Mouse (Mus musculus): Measurements from ENCODE around the gene Cntnap2. TPM values are rescaled to one million over a fixed set of nuclear protein-coding genes. Genes with fewer than 3 reads are reported as not detected.

Cntnap2 gene
- total RNA-seq, 2 experiments from 2014 or later = 0.76 to 2.0 TPM

DNA sequence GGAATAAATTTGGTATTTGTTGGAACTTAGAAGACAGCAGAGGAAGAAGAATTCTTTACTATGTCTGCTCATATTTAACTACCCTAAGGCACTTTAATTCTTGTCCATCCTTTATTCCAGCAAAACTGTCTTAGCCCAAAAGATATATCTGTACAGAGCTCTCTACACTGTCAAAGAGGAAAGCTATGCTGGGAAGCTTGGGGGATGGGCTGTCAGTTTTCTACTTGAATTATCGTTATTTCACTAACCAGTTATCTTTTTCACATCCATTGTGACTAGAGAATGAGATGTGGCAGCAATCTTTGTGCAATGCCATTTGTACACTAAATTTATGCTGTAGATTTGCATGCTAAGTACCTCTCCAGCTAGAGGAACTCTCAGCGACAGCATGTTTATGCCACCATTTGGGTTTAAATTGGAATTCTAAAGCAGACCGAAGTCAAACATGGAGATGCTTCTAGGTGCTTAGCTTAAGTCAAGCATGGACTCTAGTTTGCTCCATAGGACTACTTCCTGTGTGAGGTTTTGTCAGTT, 268.9 kb downstream of the Cntnap2 start:
- DNase-seq = no peak

- no peak for DNase-seq
Observed at GRCm38 (mm10) chr6:45345396-45345795, 286.2 kb downstream of the Cntnap2 start.

- no peak for DNase-seq
Observed at GRCm38 (mm10) chr6:45345953-45346352, 286.8 kb downstream of the Cntnap2 start.

GRCm38 (mm10) chr6:45366442-45366841, 307.3 kb downstream of the Cntnap2 start:
- DNase-seq = no peak

DNA sequence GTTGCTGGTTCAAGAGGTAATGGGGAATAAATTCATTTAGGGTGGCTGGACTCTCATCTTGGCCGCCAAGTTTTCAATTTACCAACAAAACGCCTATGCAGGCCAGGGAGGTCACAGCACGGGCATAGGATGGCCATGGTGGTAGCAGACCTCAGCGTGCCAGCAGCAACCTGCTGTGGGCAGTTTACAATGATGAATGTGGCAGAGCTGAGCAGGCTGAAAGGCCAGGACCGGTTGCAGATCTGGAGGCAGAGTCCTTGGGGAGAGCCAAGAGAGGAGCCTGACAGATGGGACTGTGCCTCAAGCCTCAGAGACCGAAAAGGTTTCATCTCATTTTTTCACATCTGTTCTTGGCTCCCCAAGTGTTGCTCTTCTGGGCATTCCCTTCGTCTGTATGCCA, 322.0 kb downstream of the Cntnap2 start:
- no peak for DNase-seq

GRCm38 (mm10) chr6:45389034-45389433, 329.9 kb downstream of the Cntnap2 start:
- no peak for DNase-seq

DNA sequence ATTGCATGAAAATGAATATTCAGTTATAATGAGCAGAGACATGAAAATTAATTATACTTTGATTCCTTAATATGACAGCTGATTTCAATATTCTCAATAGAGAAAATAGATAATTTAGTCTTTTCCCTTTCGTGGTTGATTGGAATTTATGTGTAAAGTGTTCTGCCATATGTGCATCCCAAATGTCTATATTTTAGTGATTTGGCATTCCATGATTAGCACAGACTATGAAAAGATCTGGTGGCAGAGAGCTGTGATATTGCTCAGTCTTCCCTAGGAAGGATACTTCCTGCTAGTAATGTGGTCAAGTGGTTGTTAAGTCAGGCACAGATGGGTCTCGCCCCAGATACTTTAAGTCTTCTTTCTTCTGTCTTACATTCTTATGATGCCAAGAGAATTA, 354.5 kb downstream of the Cntnap2 start:
- no peak for DNase-seq

DNA sequence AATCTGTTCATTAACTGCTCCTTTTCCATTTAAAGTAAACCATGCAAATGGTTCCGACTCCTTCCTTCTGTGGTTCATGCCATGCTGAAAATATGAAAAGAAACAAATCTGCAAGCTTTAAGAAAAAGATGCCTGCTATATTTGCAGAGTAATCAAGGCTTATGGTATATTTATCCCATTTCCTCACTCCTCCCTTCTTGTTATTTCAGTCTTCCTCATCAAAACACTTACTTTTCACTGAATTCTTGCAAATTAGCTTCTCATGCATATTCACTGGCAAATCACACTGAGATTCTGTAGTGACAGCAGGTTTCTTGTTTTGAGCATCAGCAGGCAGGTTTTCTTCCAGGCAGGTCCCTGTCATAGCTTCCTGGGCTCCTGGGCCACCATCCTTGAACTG, 396.3 kb downstream of the Cntnap2 start:
- DNase-seq = no peak

GRCm38 (mm10) chr6:45518221-45518620, 459.1 kb downstream of the Cntnap2 start:
- no peak for DNase-seq

DNA sequence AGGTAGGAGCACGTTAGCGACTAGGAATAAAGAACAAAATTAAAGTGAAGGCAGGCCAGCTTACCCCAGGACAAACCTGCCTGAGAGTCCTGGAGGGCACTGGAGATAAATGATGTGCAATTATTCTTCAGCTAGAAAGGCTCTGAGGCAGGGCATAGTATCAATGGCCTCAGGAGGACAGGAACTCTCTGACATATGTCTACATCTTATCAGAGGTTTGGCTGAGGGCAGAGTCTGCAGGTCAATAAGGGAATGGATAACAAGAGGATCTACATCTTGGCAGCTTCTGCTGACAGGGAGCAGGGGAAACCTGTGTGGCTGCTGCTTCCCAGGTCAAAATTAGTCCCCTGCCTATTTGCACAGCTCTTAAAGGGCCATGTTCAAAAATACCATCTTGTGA, 477.8 kb downstream of the Cntnap2 start:
- DNase-seq = no peak

DNA sequence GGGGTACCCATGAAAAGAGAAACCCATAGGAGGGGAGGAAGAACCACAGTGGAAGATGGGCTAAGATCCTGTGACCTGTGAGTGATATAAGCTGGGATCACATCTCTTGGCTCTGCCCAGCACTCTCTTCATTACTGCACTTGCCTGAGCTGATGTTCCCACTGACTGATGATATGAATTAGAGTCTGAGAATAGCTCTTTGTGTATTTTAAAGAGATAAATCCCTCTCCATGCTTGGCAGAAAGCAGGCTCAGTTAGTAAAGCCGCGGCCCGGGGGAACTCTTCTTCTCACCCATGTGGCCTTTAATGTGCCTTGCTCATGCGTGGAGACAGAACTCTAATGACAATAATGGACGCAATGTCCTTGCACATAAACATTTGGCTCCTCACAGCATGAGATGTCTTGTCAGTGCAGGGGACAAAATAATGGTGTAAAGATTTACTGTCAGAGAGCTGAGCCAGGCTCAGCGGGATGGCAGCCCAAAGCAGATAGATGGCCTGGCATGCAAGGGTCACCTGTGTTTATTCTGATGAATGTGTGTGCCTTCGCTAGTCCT, 485.2 kb downstream of the Cntnap2 start:
- no peak for DNase-seq

DNA sequence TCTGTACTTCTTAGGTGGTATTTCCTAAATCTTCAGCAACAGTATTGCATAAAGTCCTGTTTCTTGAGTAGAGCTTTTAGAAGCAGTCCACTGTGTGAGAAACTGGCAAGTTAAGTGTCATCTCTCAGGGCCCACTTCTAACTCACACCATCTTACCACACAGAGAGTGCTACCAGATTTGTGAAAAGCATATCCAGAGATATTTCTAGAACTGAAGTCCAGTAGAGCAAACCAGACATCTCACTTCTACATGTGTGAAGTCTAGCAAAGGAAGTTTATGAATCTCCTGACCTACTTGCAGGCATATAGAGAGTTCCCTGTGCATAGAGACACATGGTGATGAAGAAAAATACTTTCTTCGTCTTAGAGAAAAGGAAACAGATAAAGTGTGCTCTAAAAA, 500.6 kb downstream of the Cntnap2 start:
- DNase-seq = no peak

DNA sequence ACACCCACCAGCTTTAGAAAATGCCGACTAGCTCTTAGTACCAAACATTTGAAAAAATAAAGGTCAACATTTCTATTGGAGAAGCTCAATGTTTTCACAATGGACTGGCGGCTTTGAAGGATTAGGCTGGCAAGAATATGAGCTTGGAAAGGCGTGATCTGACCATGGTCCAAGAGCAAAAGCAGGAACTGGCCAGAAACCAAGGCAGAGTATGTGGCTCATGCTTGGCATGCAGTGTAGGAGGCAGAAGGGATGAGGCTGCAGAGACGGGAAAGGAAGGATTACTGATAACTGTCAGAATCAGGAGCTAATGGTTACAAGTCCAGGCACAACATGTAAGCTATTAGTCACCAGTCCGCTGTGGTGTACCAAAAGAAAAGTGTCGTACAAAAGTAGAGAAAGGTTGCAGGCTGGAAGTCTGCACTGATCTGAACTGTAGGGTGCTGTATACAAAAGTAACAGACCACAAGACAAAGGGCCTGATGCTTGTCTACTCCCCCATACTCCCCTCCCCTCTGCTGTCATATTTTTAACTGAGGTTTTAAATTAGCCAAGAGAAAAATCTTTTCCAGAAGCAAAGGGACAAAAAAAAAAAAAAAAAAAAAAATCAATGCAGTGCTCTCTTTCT, 525.4 kb downstream of the Cntnap2 start:
- DNase-seq = peak; percentile 1 to 19

- DNase-seq = no peak
Observed at GRCm38 (mm10) chr6:45589084-45589483, 529.9 kb downstream of the Cntnap2 start.

DNA sequence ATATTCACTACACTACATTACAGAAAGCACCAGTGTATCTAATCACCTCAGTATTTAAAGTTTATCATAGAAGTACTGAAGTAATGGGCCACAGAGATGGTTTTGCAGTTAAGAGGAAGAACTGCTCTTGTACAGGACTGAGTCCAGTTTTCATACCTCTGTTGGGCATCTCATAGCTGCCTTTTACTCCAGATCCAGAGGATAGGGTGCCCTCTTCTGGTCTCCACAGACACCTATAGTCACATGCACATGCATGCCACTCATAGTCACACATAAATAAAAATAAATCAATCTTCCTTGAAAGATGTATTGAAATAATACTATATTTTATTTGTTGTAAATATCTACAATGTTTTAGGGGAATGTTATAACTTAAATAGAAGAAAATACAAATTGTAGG, 587.9 kb downstream of the Cntnap2 start:
- no peak for DNase-seq

- no peak for DNase-seq
Observed at GRCm38 (mm10) chr6:45648419-45648818, 589.3 kb downstream of the Cntnap2 start.

GRCm38 (mm10) chr6:45700287-45700686, 641.1 kb downstream of the Cntnap2 start:
- DNase-seq = no peak

- no peak for DNase-seq
Observed at GRCm38 (mm10) chr6:45791612-45792011, 732.5 kb downstream of the Cntnap2 start.

DNA sequence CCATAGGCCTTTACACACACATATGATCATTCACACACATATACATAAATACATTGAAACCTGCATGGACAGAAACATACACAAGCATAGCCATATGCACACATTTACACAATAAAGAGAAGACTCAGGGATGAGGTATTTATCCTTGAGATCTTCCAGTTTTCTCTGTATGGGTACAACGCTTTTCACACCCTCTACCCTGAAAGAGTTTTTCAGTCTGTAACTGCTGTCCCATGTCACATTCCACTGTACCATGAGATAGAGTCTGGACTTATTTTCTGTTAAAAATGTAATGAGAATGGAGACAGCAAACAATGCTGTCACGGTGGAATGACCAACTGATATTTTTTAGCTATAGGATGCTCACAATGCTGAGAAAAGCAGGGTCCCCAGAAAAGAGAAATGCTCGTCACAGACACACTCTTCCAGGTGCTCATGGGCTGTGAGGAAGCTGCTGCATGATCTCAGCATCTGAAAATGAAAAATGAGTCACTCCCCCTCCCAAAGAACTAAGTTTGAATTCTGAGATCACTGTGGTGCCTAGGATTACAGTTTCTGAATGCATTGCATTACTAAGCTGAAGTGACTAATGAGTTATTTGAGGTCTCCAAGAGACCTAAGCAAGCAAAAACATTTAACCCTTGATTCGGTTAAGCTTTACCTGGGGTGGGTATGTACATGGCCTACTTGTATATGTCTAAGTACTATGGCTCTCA, 782.6 kb downstream of the Cntnap2 start:
- DNase-seq = no peak

DNA sequence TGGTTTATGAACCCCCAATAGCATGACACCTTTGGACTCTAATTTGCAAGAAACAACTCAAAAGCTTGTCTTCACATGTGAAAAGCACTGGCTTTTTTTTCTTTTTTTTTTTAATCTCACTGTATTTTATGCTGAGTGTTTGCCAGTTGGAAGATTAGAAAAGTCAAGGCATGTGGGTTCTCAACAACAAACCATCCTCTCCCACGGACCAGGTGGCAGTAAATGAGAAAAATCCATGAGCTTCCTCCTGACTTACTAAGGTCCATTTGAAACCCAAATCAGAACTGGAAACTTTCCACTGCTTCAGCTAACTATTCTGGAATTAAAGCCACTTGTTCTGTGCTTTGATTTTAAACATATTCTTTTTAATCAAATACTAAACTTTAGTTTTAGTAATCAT, 784.6 kb downstream of the Cntnap2 start:
- no peak for DNase-seq

DNA sequence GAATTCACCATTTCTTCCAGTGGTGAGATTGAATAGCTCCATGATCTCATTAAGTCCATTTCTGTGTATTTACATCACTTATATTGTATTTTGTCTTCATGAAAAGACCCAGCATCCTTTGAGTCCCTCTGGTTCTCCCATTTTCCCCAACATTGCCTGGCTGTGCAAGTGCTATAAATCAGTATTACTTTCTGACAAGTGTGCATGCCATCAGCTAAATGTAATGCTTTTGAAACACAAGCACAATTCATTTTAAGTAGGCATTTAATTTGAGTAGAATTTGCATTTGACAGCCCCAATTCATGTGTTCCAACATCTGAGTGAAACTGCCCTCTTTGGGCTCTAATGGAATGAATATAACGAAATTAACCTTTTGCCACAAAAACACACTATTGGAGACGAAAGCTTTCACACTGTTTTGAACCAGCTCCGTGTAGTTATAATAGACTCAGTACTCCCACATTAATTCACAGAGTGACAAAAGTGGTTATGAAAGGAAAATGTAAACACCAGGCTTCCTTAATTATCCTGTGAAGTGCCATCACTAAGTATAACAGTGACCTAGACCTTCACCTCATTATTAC, 812.3 kb downstream of the Cntnap2 start:
- no peak for DNase-seq

- DNase-seq = no peak
Observed at GRCm38 (mm10) chr6:45885486-45885885, 826.3 kb downstream of the Cntnap2 start.

DNA sequence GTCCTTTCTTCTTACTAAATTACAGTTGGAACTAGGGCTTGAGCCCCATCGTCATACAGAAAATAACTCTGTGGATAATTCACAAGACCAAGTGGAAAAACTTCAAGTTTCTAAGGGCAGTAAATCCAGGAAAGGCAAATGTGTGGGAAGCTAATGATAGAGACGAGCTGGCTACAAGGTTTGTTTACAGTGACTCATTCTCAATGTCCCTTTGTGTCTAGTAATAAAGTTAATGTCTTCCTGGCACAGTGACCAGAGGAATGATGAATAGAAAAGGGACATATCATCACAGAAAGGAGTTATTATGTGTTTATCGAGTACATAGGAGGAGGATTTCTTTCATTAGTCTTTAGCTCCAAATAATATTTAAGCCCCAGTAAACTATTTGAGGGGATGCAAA, 828.7 kb downstream of the Cntnap2 start:
- no peak for DNase-seq
